Mouse (Mus musculus): Measurements from ENCODE around the gene Sphk2. TPM values are rescaled to one million over a fixed set of nuclear protein-coding genes. Genes with fewer than 3 reads are reported as not detected.
"Not testable (repeated sequence)": the region's sequence is repeated elsewhere in the genome, so short reads cannot be mapped to it uniquely, and the experiment has no call there.

Sphk2 gene
- total RNA-seq, 2 experiments from 2014 or later: 12.0 to 13.2 TPM

DNA sequence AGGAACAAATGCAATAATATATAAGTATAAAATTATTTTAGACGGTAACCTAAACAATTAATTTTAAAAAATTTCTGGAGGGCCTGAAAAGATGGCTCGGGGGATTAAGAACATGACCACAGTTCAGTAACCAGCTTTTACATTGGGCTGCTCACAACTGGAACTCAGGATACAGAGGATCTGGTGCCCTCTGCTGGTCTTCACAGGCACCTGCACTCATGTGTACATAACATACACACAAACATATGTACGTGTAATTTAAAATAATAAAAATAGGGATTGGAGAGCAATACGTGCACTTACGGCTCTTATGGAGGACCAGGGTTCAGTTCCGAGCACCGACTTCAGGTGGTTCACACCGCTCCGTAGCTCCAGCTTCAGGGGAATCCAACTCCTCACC is 48.9 kb downstream of the Sphk2 start:
- no peak for DNase-seq
- intact Hi-C loops (cut with DNase I; ENCODE audit: low total_unique reads): no loop called here

DNA sequence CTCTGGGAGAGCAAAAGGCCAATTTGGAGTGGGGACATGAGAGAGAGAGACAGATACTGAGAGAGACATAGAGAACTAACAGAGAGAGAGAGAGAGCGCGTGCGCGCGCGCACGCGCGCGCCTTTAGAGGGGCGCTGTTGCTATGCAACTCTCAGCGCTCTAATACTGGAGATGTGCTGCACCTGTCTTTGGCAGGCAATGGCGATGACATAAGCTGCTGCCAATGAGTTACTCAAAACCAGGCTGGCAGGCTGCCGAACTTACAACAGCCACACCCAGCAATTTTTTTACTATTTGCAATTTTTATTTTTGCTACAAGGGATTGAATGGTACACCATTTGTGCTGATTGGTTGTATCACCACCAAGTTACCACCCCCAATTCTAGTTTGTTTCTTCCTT is 50.0 kb downstream of the Sphk2 start:
- intact Hi-C loops (cut with DNase I; ENCODE audit: low total_unique reads): no loop called here
- DNase-seq: peak; percentile 8

DNA sequence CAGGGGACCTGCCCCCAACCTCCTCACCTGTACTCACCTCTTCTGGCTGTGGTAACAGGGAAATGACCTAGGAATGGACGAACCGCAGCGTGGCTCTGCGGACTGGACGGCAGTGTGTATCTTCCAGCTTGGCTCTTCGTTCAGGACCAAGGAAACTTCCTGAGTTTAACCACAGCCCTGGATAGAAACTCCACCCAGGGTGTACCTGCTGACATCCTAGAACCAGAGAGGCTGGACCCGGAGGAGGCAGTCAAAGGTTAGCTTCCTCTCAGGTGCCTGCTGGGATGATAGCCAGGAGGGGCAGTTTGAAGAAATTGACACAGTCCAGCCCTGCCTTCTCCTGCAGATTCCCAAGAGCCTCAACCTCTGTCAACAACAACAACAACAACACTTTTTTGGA is 51.6 kb downstream of the Sphk2 start, which contains the start of gene Fut2:
Fut2 (minus strand) TSS at position 234 of the 400 bp plus-strand sequence.
- DNase-seq: no peak

DNA sequence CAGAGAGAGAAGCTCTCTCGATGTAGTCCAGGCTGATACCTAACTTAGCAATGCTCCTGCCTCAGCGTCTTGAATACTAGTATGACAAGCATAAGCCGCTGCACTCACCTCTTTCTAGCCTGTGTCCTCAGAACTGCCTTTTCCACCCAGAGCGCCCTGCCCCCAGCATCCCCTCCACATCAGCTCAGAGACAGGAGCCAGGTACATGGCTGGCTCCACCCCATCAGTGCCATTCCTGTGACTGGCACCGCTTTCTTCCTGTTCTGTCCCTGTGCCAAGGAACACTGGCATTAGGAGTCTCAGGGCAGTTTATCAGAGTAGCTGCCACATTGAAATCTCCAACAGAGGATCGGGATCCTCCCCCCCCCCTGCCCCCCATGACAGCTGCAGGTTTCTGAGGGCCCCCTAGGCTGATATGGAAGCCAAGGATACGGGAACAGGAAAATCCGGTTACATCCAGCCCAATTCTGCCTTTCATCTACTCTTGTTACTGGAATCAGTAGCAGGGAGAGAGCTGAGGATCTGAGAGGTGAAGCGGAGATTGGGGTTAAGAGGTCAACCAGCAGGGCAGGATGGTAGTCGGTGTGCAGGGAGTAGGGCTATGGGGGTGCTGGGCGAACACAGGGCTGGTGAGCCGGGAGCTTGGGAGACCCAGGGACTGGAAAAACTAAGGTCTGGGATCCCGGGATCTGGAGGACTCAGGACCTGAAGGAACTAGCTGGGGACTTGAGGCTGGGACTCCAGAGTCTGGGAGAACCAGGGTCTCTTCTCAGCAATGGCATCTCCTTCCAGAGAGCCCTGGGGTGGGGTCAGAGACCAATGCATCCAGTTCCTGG is 52.3 kb downstream of the Sphk2 start:
- intact Hi-C loops (cut with DNase I; ENCODE audit: low total_unique reads): no loop called here
- DNase-seq: no peak

More for the DNA sequence above, 51.6 kb downstream of the Sphk2 start, which contains the start of gene Fut2:
- intact Hi-C loops (cut with DNase I; ENCODE audit: low total_unique reads): no loop called here

DNA sequence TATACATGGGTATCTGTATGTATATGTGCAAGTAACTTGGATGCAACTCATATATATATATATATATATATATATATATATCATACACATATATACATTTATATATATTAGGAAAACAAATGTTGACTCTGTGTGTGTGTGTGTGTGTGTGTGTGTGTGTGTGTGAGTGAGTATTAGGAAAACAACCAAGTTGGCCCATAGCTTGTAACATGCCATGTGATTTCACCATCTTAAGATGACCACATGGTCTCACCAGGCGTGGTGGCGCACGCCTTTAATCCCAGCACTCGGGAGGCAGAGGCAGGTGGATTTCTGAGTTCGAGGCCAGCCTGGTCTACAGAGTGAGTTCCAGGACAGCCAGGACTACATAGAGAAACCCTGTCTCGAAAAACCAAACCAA is 56.1 kb downstream of the Sphk2 start:
- intact Hi-C loops (cut with DNase I; ENCODE audit: low total_unique reads); DNase-seq: not testable (repeated sequence)

DNA sequence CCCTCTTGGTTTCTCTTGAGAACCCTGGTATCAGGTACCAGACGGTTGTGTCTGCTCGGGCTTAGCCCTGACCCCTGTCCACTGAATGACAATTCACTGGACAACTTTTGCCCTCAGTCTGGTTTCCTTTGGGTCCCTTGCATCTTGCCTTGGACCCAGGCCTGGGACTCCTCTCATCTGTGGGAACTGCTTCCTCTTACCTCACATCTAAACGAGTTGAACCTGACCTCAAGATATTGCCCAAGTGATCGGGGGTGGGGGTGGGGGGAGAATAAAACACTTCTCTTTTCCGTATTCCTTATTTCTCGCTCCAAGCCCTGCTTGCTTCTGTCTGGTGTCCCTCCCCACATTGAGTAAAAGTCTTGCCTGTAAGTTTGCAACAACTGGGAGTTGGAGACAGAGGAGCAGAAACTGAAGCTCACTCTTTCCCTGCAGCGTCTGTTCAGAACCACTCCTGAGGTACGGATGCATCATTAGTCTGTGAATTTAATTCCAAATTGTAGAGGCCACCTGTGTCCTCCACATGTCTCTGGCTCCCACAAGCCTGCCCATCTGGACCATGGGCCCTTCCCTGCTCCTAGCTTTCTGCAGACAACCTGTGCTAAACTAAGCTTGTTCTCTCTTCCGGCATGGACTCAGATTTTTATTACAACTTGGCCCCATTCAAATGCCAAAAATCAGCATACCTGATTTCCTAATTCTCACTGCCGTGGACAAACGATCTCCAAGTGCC is 56.9 kb downstream of the Sphk2 start:
- intact Hi-C loops (cut with DNase I; ENCODE audit: low total_unique reads): no loop called here
- no peak for DNase-seq

Other genes with a start within 250 kb of the Sphk2 start
- gene Tulp2, start 236.1 kb downstream of the Sphk2 start, total RNA-seq (2021): not detected
- 1 to 10 TPM; 6.0 to 6.2 TPM for gene Gm45808, start 231.2 kb downstream of the Sphk2 start, total RNA-seq (2021)
- 10 to 100 TPM in 1 of 2 experiments, 1 to 10 TPM in 1; 9.4 to 10.5 TPM for gene Dhdh, start 229.2 kb downstream of the Sphk2 start, total RNA-seq (2021)
- 100 to 1,000 TPM; 100 TPM for gene Nucb1, start 207.6 kb downstream of the Sphk2 start, total RNA-seq (2021)
- gene Ppp1r15a, start 191.7 kb downstream of the Sphk2 start, total RNA-seq (2021): 10 to 100 TPM; 13.1 to 18.4 TPM
- 10 to 100 TPM in 1 of 2 experiments, 1 to 10 TPM in 1; 6.8 to 14.8 TPM for gene Plekha4, start 191.7 kb downstream of the Sphk2 start, total RNA-seq (2021)
- 1 to 10 TPM; 1.7 to 2.3 TPM for gene Hsd17b14, start 163.1 kb downstream of the Sphk2 start, total RNA-seq (2021)
- 10 to 100 TPM; 37.2 to 37.8 TPM for gene Bcat2, start 147.8 kb downstream of the Sphk2 start, total RNA-seq (2021)
- gene Fgf21, start 102.5 kb downstream of the Sphk2 start, total RNA-seq (2021): not detected
- under 1 TPM in 1 of 2 experiments, not detected in 1; 0.11 TPM for gene Fut1, start 100.7 kb downstream of the Sphk2 start, total RNA-seq (2021)
- under 1 TPM; 0.12 to 0.18 TPM for gene Izumo1, start 96.2 kb downstream of the Sphk2 start, total RNA-seq (2021)
- 10 to 100 TPM; 14.1 to 16.1 TPM for gene Rasip1, start 90.5 kb downstream of the Sphk2 start, total RNA-seq (2021)
- 10 to 100 TPM; 60.3 to 85.3 TPM for gene Mamstr, start 78.0 kb downstream of the Sphk2 start, total RNA-seq (2021)
- under 1 TPM; 0.58 to 0.66 TPM for gene Fut2, start 51.6 kb downstream of the Sphk2 start, total RNA-seq (2021)
- gene Ntn5, start 34.0 kb downstream of the Sphk2 start, total RNA-seq (2021): under 1 TPM; 0.51 to 0.62 TPM
- gene Sec1, start 23.6 kb downstream of the Sphk2 start, total RNA-seq (2021): under 1 TPM; 0.18 to 0.31 TPM
- 1 to 10 TPM; 4.5 to 4.6 TPM for gene Car11, start 18.2 kb downstream of the Sphk2 start, total RNA-seq (2021)
- gene Dbp, start 12.9 kb downstream of the Sphk2 start, total RNA-seq (2021): 10 to 100 TPM; 20.6 to 32.8 TPM
- gene Rpl18, start 2.5 kb downstream of the Sphk2 start, total RNA-seq (2021): 100 to 1,000 TPM; 607 to 662 TPM
- gene Fam83e, start 3.2 kb upstream of the Sphk2 start, total RNA-seq (2021): under 1 TPM; 0.16 TPM
- not detected for gene Spaca4, start 7.8 kb upstream of the Sphk2 start, total RNA-seq (2021)
- under 1 TPM; 0.11 to 0.39 TPM for gene Lmtk3, start 65.7 kb upstream of the Sphk2 start, total RNA-seq (2021)
- not detected for gene Sult2b1, start 66.7 kb upstream of the Sphk2 start, total RNA-seq (2021)
- gene Cyth2, start 96.6 kb upstream of the Sphk2 start, total RNA-seq (2021): 10 to 100 TPM; 34.6 to 35.8 TPM
- under 1 TPM; 0.16 to 0.18 TPM for gene Kcnj14, start 106.8 kb upstream of the Sphk2 start, total RNA-seq (2021)
- gene Grwd1, start 112.9 kb upstream of the Sphk2 start, total RNA-seq (2021): 10 to 100 TPM; 10.5 to 16.5 TPM
- 10 to 100 TPM; 64.2 to 68.5 TPM for gene Kdelr1, start 154.8 kb upstream of the Sphk2 start, total RNA-seq (2021)
- gene Grin2d, start 160.4 kb upstream of the Sphk2 start, total RNA-seq (2021): under 1 TPM; 0.44 to 0.64 TPM
- gene Syngr4, start 178.7 kb upstream of the Sphk2 start, total RNA-seq (2021): under 1 TPM in 1 of 2 experiments, not detected in 1; 0.24 TPM
- 10 to 100 TPM; 49.2 to 61.0 TPM for gene Tmem143, start 178.9 kb upstream of the Sphk2 start, total RNA-seq (2021)
- 10 to 100 TPM; 21.5 to 31.1 TPM for gene Emp3, start 203.4 kb upstream of the Sphk2 start, total RNA-seq (2021)
- gene Ccdc114, start 206.1 kb upstream of the Sphk2 start, total RNA-seq (2021): under 1 TPM; 0.39 to 0.78 TPM

All from gastrocnemius, postnatal 14 days (tissue).